Mouse (Mus musculus): Measurements from ENCODE around the gene Slc5a11. TPM values are rescaled to one million over a fixed set of nuclear protein-coding genes. Genes with fewer than 3 reads are reported as not detected.

Slc5a11 gene
- polyA plus RNA-seq, 1 experiment from 2014 or later: 0.37 TPM

DNA sequence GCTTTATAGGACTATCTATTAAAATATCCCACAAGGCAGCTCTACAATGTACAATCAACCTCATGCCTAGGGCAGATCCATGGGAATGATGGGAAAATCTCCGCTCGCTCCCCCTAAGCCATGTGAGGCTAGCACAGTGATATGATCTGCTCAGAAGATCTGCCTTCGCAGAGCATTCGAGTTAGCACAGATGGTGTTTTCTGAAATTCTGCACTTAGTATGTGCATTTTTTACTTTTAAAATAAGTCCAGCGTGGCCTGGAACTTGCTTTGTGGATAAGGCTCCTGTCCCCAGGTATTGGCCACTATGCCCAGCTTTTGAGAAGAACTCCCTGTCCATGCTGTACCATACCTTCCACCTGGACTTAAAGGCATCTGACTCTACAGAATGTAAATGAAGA, 71.3 kb downstream of the Slc5a11 start:
- 96% methylated on average over 5 of the region's 5 CpGs for WGBS
- H3K36me3 ChIP-seq: peaks cover 46% of the 10 kb centered on the region
- H3K4me2 ChIP-seq (replicated peaks): no peak overlapping the region
- no peaks in the 10 kb centered on the region for H3K27me3 ChIP-seq
- H3K9me3 ChIP-seq (replicated peaks): no peaks in the 10 kb centered on the region
- ATAC-seq (ENCODE audit: insufficient number of reproducible peaks, low FRiP score, low TSS enrichment, low read depth): no peak
- no peaks in the 10 kb centered on the region for H3K4me1 ChIP-seq
- H3K9ac ChIP-seq: no peak overlapping the region
- H3K27ac ChIP-seq (replicated peaks): no peak overlapping the region
- no peak overlapping the region for H3K4me3 ChIP-seq (replicated peaks)

DNA sequence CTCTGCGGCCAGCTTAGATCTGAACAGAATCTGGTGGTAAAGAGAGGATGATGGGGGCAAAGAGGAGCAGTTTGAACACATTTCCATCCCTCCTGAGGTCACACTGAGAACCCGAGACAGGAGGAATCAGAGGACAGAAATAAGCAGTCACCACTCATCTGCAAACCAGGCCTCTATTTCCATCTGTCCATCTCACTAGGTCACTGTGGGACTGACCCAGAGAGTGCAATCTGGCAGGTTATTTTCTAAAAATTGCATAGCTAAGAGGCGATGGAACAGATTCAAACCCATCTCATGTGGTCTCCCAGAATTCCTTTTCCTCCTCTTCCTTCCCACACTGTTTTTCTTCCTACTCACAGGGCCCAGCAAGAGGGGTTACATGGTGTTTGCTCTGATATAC, 73.3 kb downstream of the Slc5a11 start:
- H3K4me2 ChIP-seq (replicated peaks): no peak overlapping the region
- no peak overlapping the region for H3K9ac ChIP-seq
- no peaks in the 10 kb centered on the region for H3K27me3 ChIP-seq
- H3K9me3 ChIP-seq (replicated peaks): no peaks in the 10 kb centered on the region
- peaks cover 59% of the 10 kb centered on the region for H3K36me3 ChIP-seq
- H3K4me3 ChIP-seq (replicated peaks): no peak overlapping the region
- 82% methylated on average over 3 of the region's 3 CpGs for WGBS
- no peak overlapping the region for H3K27ac ChIP-seq (replicated peaks)
- ATAC-seq (ENCODE audit: insufficient number of reproducible peaks, low FRiP score, low TSS enrichment, low read depth): no peak
- H3K4me1 ChIP-seq: no peaks in the 10 kb centered on the region

DNA sequence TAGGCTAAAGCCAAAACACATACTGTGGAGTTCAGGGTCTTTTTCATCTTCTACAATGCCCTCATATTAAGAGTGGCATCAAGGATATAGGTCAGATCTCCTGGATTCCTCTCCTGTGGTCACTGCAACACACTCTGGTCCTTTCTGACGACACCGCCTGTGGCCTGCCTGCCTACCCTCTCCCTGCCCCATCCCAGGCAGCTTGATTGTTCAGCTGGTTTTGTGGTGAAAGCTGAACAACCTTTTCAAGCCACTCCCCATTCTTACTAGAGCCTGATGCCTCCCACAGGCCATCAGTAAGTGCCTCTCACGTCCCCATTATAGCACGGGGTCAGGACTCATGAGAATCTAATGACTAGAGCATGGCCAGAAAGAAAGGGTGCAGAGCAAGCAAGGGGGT, 74.6 kb downstream of the Slc5a11 start:
- 84% methylated on average over 4 of the region's 4 CpGs for WGBS
- no peak for ATAC-seq (ENCODE audit: insufficient number of reproducible peaks, low FRiP score, low TSS enrichment, low read depth)
- no peak overlapping the region for H3K27ac ChIP-seq (replicated peaks)
- H3K4me3 ChIP-seq (replicated peaks): no peak overlapping the region
- H3K36me3 ChIP-seq: peaks cover 69% of the 10 kb centered on the region
- no peak overlapping the region for H3K4me2 ChIP-seq (replicated peaks)
- no peak overlapping the region for H3K9ac ChIP-seq
- no peaks in the 10 kb centered on the region for H3K27me3 ChIP-seq
- H3K9me3 ChIP-seq (replicated peaks): no peaks in the 10 kb centered on the region
- no peaks in the 10 kb centered on the region for H3K4me1 ChIP-seq

DNA sequence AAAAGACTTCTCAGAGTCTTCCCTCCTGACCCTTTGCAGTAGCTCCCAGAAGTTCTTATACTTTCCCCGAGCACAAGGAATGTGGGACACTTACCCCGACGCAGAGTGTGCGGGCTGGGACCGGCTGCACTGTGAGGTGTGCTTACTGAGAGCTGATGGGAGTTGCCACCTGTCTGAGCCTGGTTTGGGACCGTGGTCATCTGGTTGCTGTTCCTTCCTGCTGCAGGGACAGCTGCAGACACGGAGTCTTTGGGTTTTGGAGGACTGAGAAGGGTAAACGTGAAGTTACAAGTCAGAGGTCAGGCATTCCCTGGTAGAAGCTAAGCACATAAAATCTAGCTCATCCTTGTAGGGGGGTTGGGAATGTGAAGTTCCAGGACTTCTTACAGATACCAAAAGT, 77.4 kb downstream of the Slc5a11 start:
- Histone ChIP-seq H3K9me3 (replicated peaks) (no peaks in the 10 kb centered on the region), H3K27ac (replicated peaks) (no peak overlapping the region), H3K9ac (no peak overlapping the region), H3K36me3 (peaks cover 73% of the 10 kb centered on the region), H3K4me2 (replicated peaks) (no peak overlapping the region), H3K27me3 (no peaks in the 10 kb centered on the region), H3K4me3 (replicated peaks) (no peak overlapping the region), H3K4me1 (no peaks in the 10 kb centered on the region)
- 84% methylated on average over 8 of the region's 8 CpGs for WGBS
- no peak for ATAC-seq (ENCODE audit: insufficient number of reproducible peaks, low FRiP score, low TSS enrichment, low read depth)

DNA sequence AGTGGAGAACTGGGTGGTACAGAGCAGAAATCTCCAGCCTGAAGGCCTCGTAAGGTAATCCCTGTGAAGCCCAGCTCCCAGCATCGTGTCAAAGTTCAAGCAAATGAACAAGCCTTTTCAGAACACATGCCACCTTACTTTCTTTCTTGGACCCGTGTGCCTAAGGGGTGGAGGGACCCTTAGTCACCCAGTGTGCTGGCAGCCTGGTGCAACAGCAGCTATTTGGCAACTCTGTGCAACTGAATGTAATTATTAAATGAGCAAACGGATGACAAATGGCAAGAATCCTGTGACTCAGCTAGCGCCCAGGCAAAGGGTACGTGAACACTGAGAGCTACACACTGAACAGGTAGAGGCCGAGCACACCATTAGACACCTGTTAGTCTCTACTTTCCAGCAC, 79.3 kb downstream of the Slc5a11 start:
- WGBS: 86% methylated on average over 7 of the region's 7 CpGs
- Histone ChIP-seq H3K9ac (no peak overlapping the region), H3K4me1 (no peaks in the 10 kb centered on the region), H3K27me3 (no peaks in the 10 kb centered on the region), H3K36me3 (peaks cover 72% of the 10 kb centered on the region), H3K4me3 (replicated peaks) (no peak overlapping the region), H3K4me2 (replicated peaks) (no peak overlapping the region), H3K9me3 (replicated peaks) (no peaks in the 10 kb centered on the region), H3K27ac (replicated peaks) (no peak overlapping the region)
- no peak for ATAC-seq (ENCODE audit: insufficient number of reproducible peaks, low FRiP score, low TSS enrichment, low read depth)

DNA sequence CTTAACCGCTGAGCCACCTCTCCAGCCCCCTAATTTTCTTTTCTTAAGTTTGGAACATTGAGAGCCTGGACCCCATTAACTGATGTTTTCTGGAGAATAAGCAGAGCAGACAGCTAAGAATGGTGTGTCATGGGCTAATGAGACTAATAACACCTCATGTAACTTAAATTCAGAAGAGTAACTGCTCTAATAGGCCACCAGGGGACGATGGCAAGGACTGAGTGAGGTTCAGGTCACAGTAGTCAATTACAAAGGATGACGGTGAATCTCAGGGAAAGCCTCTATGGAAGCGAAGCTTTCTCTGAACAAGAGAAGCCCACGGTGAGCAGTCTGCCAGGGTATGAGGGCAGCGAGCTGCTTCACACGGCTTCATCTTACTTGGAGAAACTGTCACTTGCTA, 80.8 kb downstream of the Slc5a11 start:
- H3K4me1 ChIP-seq: no peaks in the 10 kb centered on the region
- H3K4me2 ChIP-seq (replicated peaks): no peak overlapping the region
- ATAC-seq (ENCODE audit: insufficient number of reproducible peaks, low FRiP score, low TSS enrichment, low read depth): no peak
- H3K27me3 ChIP-seq: no peaks in the 10 kb centered on the region
- no peak overlapping the region for H3K9ac ChIP-seq
- 87% methylated on average over 7 of the region's 7 CpGs for WGBS
- H3K36me3 ChIP-seq: peaks cover 70% of the 10 kb centered on the region
- H3K27ac ChIP-seq (replicated peaks): no peak overlapping the region
- H3K9me3 ChIP-seq (replicated peaks): no peaks in the 10 kb centered on the region
- no peak overlapping the region for H3K4me3 ChIP-seq (replicated peaks)

DNA sequence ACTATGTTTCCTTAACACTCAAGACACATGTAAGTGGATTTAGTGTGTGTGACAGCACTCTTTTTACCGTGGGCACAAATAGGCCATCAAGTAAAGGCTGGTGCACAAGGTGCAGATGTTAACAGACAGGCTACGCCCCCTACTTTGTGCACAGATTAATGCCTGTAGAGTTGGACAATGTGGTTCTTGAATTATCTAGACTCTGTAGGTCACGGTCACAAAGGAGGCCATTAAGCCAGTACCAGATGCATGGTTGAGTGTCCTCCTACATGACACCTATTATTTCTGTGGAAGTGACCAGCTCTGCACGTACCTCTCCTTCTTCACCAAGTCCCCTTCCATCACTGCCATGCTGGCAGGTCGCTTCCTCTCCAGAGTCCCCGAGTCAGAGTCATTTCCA, 81.5 kb downstream of the Slc5a11 start:
- Histone ChIP-seq H3K4me1 (no peaks in the 10 kb centered on the region), H3K9me3 (replicated peaks) (no peaks in the 10 kb centered on the region), H3K9ac (no peak overlapping the region), H3K36me3 (peaks cover 66% of the 10 kb centered on the region), H3K4me3 (replicated peaks) (no peak overlapping the region), H3K27ac (replicated peaks) (no peak overlapping the region), H3K4me2 (replicated peaks) (no peak overlapping the region), H3K27me3 (no peaks in the 10 kb centered on the region)
- 93% methylated on average over 6 of the region's 6 CpGs for WGBS
- ATAC-seq (ENCODE audit: insufficient number of reproducible peaks, low FRiP score, low TSS enrichment, low read depth): no peak

DNA sequence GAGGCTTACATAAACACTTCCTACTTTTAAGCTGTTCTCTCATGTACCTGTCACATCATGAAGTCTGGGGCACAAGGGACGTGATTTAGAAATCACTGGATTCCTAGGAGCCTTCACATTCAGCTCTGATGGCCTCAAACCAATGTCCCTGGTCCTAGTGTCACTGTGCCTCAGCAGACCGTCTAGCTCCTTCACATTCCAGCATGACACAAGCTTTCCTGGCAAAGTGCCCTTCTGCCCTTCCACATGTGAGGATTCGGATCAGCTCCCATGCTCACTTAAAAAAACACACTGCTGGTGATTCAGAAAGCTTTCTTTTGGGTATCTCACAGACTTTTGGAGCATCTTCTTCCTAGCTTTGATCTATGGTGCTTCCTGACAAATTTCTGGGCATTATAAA, 83.6 kb downstream of the Slc5a11 start:
- H3K36me3 ChIP-seq: peaks cover 57% of the 10 kb centered on the region
- H3K27me3 ChIP-seq: no peaks in the 10 kb centered on the region
- WGBS: 57% methylated on average over 3 of the region's 3 CpGs
- no peaks in the 10 kb centered on the region for H3K4me1 ChIP-seq
- H3K9me3 ChIP-seq (replicated peaks): no peaks in the 10 kb centered on the region
- H3K4me3 ChIP-seq (replicated peaks): no peak overlapping the region
- no peak for ATAC-seq (ENCODE audit: insufficient number of reproducible peaks, low FRiP score, low TSS enrichment, low read depth)
- no peak overlapping the region for H3K9ac ChIP-seq
- no peak overlapping the region for H3K27ac ChIP-seq (replicated peaks)
- H3K4me2 ChIP-seq (replicated peaks): no peak overlapping the region

DNA sequence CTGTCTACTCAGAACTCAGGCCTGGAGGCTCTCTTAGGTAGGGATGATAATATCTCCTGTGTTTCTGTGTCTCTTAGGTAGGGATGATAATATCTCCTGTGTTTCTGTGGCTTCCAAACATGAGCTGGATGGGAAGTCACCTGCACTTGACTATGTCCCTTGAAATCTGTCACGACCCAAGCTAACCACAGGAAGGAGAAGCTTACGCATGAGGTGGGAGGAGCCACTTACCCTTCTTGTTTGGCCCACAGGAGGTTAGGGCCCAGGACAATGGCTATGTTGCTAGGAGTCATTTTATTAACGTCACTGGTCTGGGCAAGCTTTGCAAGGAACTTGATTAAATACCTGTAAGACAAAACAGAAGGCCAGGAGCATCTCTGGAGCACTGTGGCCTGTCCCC, 85.7 kb downstream of the Slc5a11 start:
- Histone ChIP-seq H3K9ac (no peak overlapping the region), H3K27ac (replicated peaks) (no peak overlapping the region), H3K36me3 (peaks cover 56% of the 10 kb centered on the region), H3K4me2 (replicated peaks) (no peak overlapping the region), H3K27me3 (no peaks in the 10 kb centered on the region), H3K4me3 (replicated peaks) (no peak overlapping the region), H3K9me3 (replicated peaks) (no peaks in the 10 kb centered on the region), H3K4me1 (no peaks in the 10 kb centered on the region)
- 78% methylated on average over 3 of the region's 3 CpGs for WGBS
- no peak for ATAC-seq (ENCODE audit: insufficient number of reproducible peaks, low FRiP score, low TSS enrichment, low read depth)

DNA sequence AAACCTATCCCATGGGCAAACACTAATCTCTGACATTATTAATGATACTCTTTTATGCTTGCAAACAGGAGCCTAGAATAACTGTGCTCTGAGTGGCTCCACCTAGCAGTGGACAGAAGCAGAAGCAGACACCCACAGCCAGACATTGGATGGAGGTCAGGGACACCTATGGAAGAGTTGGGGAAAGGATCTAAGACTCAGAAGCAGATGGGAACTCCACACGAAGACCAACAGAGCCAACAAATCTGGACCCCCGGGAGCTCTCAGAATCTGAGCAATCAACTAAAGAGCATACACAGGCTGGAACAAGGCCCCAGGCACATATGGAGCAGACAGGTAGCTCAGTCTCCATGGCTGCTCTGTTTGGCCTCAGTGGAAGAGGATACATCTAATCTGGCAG, 90.8 kb downstream of the Slc5a11 start:
- H3K9ac ChIP-seq: no peak overlapping the region
- ATAC-seq (ENCODE audit: insufficient number of reproducible peaks, low FRiP score, low TSS enrichment, low read depth): no peak
- H3K27me3 ChIP-seq: no peaks in the 10 kb centered on the region
- H3K4me2 ChIP-seq (replicated peaks): no peak overlapping the region
- H3K27ac ChIP-seq (replicated peaks): no peak overlapping the region
- H3K4me3 ChIP-seq (replicated peaks): no peak overlapping the region
- H3K9me3 ChIP-seq (replicated peaks): no peaks in the 10 kb centered on the region
- H3K4me1 ChIP-seq: no peaks in the 10 kb centered on the region
- H3K36me3 ChIP-seq: peaks cover 73% of the 10 kb centered on the region
- 75% methylated on average over 2 of the region's 2 CpGs for WGBS

DNA sequence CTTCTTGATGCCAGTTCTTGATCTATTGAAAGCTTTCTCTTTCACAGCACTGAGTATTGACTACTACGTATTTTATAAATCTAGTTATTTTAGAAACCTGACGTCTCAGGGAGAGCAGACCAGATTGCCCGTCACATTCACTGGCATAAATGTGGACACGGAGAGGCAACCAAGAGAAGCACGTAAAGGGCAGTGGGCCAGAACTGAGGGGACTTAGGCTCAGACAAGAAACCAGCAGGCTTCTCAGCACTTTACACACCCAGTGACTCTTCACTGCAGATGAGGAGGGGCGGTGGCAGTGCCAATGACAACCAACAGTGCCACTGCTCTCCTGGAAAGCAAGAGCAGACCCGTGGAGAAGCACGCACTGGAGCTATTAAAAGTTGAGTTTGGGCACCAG, 92.7 kb downstream of the Slc5a11 start:
- WGBS: 96% methylated on average over 8 of the region's 8 CpGs
- peaks cover 85% of the 10 kb centered on the region for H3K36me3 ChIP-seq

DNA sequence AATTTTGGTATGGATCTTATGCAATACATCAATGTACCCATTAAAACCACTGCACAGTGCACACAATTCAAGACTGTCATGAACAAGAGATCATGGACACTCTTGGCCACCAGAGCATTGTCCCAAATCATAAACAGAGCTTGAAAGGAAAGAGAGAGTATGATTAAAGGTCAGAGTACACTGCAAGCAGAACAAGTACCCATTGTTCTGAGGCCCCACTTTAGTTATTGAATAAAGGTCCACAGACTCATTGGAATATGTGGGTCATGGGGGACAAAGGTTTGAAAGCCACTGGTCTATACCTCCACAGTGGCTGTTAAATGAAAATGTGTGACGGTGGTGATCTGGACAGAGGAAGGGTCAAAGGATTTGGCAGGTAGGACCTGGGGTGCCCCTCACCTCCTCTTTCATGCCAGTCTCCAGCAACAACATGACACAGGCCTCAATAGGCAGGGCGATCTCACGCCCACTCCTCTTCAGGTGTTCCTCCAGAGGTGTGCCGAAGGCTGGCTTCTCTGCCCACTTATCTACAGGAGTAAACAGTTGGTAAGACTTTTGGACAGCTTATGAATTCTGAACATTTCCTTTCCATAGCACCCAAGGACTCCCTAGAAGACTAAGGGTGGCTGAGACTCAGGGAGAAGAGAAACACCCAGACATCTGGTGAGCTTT, 93.4 kb downstream of the Slc5a11 start:
- Histone ChIP-seq H3K9ac (no peak overlapping the region), H3K27me3 (no peaks in the 10 kb centered on the region), H3K4me2 (replicated peaks) (no peak overlapping the region), H3K36me3 (peaks cover 91% of the 10 kb centered on the region), H3K4me3 (replicated peaks) (no peak overlapping the region), H3K4me1 (no peaks in the 10 kb centered on the region), H3K9me3 (replicated peaks) (no peaks in the 10 kb centered on the region), H3K27ac (replicated peaks) (no peak overlapping the region)
- no peak for ATAC-seq (ENCODE audit: insufficient number of reproducible peaks, low FRiP score, low TSS enrichment, low read depth)
- WGBS: 95% methylated on average over 4 of the region's 4 CpGs

More for the DNA sequence above, 92.7 kb downstream of the Slc5a11 start:
- H3K27ac ChIP-seq (replicated peaks): no peak overlapping the region
- no peak overlapping the region for H3K4me2 ChIP-seq (replicated peaks)
- no peak overlapping the region for H3K4me3 ChIP-seq (replicated peaks)
- H3K9ac ChIP-seq: no peak overlapping the region
- H3K27me3 ChIP-seq: no peaks in the 10 kb centered on the region
- no peaks in the 10 kb centered on the region for H3K4me1 ChIP-seq
- H3K9me3 ChIP-seq (replicated peaks): no peaks in the 10 kb centered on the region
- no peak for ATAC-seq (ENCODE audit: insufficient number of reproducible peaks, low FRiP score, low TSS enrichment, low read depth)
